Mouse (Mus musculus): ENCODE results near the gene Gm11437. TPM values are rescaled to one million over a fixed set of nuclear protein-coding genes. Genes with fewer than 3 reads are reported as not detected.

Gm11437 gene
- total RNA-seq, 2 experiments from 2014 or later: not detected

DNA sequence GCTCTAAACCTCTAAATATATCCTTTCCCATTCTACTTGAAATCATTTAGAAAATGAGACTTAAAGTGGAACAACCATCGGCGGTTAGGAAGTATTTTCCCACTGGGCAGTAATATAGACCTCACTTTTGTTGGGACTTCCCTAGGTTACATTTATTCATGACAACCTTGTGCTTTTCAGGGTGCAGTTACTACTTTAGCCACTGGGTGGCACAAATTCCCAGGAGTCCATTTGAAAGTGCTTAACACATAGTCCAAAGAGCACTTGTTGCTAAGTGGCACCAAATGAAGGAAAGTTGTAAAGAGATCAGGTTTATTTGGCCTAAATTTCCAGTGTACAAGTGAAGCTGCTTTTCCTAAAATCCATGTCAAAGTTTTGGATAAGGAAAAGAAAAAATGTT lies 25.5 kb downstream of the Gm11437 start:
- peak; percentile 21 to 58 for DNase-seq

GRCm38 (mm10) chr11:84136453-84136852 lies 30.8 kb downstream of the Gm11437 start:
- no peak for DNase-seq

DNA sequence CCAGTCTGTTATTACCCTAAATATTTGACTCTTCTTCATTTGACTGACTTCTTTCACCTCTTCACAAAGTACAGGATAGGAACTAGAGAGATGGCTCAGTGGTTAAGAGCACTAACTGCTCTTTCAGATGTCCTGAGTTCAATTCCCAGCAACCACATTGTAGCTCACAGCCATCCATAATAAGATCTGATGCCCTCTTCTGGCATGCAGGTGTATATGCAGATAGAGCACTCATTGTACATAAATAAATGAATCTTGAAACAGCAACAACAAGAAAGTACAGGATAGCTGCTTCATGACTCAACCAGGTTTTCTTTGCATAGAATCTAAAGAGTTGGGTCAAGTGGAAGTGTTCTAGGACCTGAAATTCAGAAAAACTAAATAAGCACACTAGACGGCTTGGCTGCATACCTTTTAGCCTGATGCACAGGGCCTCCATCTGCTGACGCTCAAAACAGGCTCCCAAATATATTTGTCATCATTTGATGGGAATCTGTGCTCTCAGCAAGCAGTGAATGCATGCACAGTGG lies 32.9 kb downstream of the Gm11437 start:
- DNase-seq: no peak

- DNase-seq: no peak
These were observed 37.5 kb downstream of the Gm11437 start for GRCm38 (mm10) chr11:84129799-84130185.

- peak; percentile 81 to 84 for DNase-seq
These were observed 38.1 kb downstream of the Gm11437 start, which contains the start of the genes Tada2a and Acaca for GRCm38 (mm10) chr11:84128943-84129798. TSS of gene Tada2a (minus strand) at chr11:84129600. TSS of gene Acaca (plus strand) at chr11:84129672.

- no peak for DNase-seq
These were observed 39.3 kb downstream of the Gm11437 start for GRCm38 (mm10) chr11:84127977-84128376.

DNA sequence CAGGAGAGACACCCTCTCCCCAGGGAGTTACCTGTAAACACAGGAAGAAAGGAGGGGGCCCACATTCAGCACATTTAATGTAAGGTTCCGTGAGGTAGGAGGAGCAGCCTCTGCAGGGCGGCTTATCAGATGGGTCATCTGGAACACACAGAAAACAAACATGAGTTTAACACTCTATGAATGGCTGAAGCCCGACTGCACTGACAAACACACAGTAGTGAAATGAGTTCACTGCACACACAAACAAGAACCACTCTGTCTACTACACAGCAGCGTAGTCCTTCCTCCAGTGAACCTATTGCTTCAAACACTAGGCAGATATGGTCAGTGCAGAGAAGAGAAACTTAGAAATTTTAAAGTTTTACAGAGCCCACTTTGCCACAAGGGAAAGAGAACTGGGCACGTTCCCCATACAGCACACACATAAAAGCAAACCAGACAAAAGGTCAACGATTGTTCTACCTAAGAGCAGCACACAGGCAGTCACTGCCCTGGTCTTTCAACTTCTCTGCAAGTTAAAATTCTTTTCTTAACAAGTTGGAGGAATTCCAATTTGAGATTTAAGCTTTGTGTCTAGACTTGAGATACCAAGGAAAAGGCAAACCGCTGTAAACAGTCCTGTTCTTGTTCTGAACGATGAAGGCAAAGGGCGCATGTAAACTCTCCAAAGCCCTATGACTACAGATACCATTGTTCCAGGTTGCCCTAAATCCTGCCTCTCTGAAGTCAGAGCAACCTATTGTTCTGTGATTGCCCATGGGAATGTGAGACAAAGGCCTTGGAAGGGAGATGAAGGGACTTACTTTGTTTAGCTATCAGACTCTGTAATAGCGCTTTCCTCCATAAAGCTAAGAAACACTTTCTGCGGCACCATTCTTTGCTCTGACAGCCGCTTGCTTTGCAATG lies 46.0 kb downstream of the Gm11437 start:
- DNase-seq: no peak

- no peak for DNase-seq
These were observed 49.8 kb downstream of the Gm11437 start for GRCm38 (mm10) chr11:84117431-84117830.

DNA sequence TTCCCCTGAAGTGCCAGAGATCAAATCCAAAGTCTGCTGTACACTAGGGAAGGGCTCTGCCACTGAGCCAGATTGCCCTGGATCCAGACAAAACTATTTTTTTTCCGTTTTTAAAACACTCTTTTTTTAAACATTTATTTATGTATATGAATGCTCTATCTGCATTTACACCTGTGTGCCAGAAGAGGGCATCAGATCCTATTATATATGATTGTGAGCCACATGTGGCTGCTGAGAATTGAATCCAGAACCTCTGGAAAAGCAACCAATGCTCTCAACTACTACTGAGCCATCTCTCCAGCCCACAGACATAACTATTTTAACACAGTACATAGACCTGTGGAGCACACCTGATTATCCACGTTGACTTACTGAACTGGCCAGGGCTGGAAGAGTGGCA lies 51.1 kb downstream of the Gm11437 start:
- no peak for DNase-seq

DNA sequence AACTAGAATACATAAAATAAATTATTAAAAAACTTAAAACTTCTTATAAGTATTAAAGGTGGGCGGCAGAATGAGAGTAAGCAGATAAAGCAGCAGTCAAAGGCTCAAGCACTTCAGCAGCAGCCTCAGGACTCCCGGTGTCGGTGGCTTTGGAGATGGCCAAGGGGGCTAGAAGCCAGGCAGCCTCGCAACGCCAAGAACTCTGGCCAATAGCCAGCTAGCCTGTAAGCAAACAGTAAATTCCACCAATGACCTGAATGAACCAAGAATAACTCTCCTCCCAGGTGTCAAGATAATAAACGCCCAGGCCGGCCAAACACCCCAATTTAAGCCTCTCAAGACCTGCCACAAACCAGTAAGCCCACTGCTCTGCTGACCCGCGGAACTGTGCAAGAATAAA lies 51.6 kb downstream of the Gm11437 start:
- DNase-seq: peak; percentile 66

DNA sequence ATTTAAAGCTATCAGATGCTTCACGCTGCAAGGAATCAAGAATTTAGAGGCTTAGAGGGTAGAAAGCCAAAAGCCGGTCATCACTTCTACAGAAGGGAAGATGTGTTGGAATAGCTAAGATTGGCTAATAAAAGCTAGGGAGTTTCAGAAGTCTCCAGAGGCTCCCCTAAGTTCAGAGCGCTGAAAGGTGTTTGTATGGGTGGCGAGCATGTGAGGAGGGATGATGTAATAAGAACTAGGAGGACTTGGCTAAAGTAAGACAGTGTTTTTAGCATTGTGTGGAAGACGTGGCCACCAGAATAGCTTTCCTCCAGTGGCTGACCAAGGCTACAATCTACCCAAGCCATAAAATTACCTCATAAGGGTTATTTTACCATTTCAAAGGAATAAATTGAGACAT lies 53.7 kb downstream of the Gm11437 start:
- peak in 1 of 2 experiments; percentile 7 for DNase-seq

DNA sequence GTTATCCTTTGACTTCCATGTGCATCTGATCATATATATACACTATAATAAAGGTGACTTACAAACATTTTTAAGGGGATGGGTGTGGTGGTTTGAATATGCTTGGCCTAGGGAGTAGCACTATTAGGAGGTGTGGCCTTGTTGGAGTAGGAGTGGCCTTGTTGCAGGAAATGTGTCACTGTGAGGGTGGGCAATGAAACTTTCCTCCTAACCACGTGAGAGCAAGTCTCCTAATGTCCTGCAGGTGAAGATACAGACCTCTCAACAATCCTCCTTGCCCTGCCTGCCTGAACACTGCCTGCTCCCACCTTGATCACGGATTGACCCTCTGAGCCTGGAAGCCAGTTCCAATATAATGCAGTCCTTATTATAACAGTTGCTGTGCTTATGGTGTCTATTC lies 60.1 kb downstream of the Gm11437 start:
- no peak for DNase-seq

DNA sequence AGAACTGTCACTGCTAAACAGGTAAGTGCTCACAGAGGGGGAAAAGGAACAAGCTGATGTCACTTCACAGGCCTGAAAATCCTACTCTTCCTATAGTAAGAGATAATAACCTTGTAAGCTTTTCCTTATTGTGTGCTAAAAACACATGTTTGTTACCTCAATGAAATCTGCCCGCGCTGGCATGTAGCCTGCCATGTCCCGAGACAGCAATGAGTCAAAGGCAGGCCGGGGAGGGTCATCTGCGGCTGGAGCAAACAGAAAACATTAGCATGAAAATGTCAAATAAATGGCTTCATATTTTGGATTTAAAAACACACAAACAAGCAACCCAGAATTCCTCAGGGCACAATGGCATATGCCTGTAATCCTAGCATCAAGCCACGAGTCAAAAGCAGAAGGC lies 63.2 kb downstream of the Gm11437 start:
- DNase-seq: no peak

DNA sequence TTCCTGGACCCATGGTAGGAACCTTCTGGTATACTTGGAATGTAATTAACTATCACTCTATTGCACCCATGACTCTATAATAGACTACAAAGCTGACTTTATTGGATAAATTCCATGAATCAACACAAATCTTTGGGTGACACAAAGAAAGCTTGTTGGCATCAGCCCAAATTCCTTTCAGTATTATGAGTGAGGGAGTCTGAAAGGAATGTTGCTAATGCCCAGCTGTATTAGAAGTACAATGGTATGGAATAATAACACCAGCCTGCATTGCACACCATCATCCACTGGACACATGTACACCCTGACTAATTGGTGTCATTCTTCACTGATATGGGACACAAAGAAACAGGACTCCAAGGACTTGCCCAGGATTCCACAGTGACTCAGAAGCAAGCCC lies 66.1 kb downstream of the Gm11437 start:
- no peak for DNase-seq

Other genes with a start within 250 kb of the Gm11437 start
- 10 to 100 TPM; 10.2 to 10.3 TPM for gene Ddx52, start 225.4 kb downstream of the Gm11437 start, total RNA-seq (2021)
- gene Synrg, start 203.0 kb downstream of the Gm11437 start, total RNA-seq (2021): 10 to 100 TPM; 26.7 to 31.0 TPM
- under 1 TPM in 1 of 2 experiments, not detected in 1; 0.44 TPM for gene Dusp14, start 98.2 kb downstream of the Gm11437 start, total RNA-seq (2021)
- gene Tada2a, start 37.9 kb downstream of the Gm11437 start, total RNA-seq (2021): 1 to 10 TPM; 6.6 to 8.3 TPM
- gene Acaca, start 37.8 kb downstream of the Gm11437 start, total RNA-seq (2021): 10 to 100 TPM; 22.9 to 70.7 TPM